Mouse (Mus musculus) kidney, adult 2 months (tissue): Measurements from ENCODE around the gene Dntt. TPM values are rescaled to one million over a fixed set of nuclear protein-coding genes. Genes with fewer than 3 reads are reported as not detected.
A peak's percentile ranks its signal among the peaks of the same experiment; 100 is the strongest.

Source experiments
- DNase-seq: peaks from one replicate; pipeline ENCODE4 v3.0.0; 2021
- H3K27ac ChIP-seq: fragments of 200-500 bp; 2 replicates; pipeline ENCODE4 v1.5.1; 2012; ENCODE audit warnings: low read depth, low read length, control low read depth, inconsistent platforms; ENCODE audit not compliant: insufficient read depth
- H3K27me3 ChIP-seq: fragments of 200-500 bp; replicated peaks from 2 replicates; pipeline ENCODE4 v1.6.1; 2012; ENCODE audit warnings: mild to moderate bottlenecking, moderate library complexity, low read length, inconsistent platforms; ENCODE audit not compliant: control insufficient read depth, insufficient read depth
- H3K36me3 ChIP-seq: fragments of 200-500 bp; 2 replicates; pipeline ENCODE4 v1.6.1; 2012; ENCODE audit warnings: mild to moderate bottlenecking, moderate library complexity, low read length, inconsistent platforms; ENCODE audit not compliant: control insufficient read depth, insufficient read depth
- H3K4me1 ChIP-seq: fragments of 200-500 bp; 2 replicates; pipeline ENCODE4 v1.6.1; 2011; ENCODE audit warnings: low read length; ENCODE audit not compliant: control insufficient read depth, insufficient read depth
- H3K4me3 ChIP-seq: fragments of 200-500 bp; 2 replicates; pipeline ENCODE4 v1.5.1; 2011; ENCODE audit warnings: mild to moderate bottlenecking, low read depth, low read length, control low read depth; ENCODE audit not compliant: insufficient read depth
- CTCF ChIP-seq: fragments of 200-500 bp; conservative IDR thresholded peaks from 2 replicates; pipeline ENCODE4 v1.5.1; 2011; ENCODE audit warnings: low read depth, mild to moderate bottlenecking, control low read depth, low read length, moderate library complexity, mixed read lengths; ENCODE audit not compliant: insufficient read depth, insufficient read length
- POLR2A ChIP-seq: fragments of 200-500 bp; IDR thresholded peaks from one replicate; pipeline ENCODE4 v1.6.1; 2011; ENCODE audit warnings: low read depth, low read length, control low read depth
- WGBS: fragments of 180-500 bp; shearing (Covaris S2); methylation state at CpG from one replicate; pipeline ENCODE4 v1.1.7; 2018; 5-methylcytosine and 5-hydroxymethylcytosine counted together
- polyA plus RNA-seq: library from polyadenylated mRNA; depleted of rRNA; stranded (reverse); fragments of >200 nt; gene quantifications from 2 replicates; pipeline ENCODE4 v1.2.3, GENCODE M21; 2012

Gene Dntt
- polyA plus RNA-seq, 1 experiment, result 0.08 TPM

DNA sequence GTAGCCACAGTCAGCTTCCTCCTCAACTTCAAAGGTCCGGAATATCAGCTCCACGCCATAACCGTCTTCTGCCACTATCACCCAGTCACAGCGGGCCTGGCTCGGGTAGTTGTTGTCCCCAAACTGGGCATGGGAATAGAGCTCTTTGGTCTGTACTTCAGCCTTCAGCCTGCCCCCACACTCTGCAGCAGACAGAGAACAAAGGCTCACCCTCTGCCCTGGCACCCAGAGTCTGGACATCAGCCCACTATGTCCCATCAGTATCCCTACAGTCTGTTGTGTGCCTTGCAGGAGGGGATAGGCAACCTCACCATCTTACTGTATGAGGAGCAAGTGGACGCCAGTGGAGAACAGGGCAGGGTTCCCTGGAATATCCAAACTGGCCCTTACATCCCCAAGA, 57.2 kb downstream of the Dntt start:
- TF ChIP-seq CTCF, result no peak
- TF ChIP-seq POLR2A, result no peak

DNA sequence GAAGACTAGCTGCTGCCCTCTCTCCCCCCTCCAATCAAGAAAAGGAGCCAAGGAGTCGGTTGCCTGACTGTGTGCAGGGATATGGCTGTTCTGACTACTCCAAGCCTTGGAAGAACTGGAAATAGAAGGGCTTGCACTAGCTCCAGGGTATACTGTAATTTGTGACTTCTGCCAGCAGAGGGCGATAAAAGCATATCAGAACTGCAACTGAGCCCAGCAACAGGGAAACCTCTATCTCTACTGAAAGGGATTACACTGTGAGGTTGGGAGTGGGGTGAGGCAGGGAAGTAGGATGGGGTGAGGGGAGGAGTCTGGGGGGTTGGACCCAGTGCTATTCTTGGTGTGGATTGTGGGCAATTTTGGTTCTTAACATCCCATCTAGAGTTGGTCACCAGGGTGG, 57.6 kb downstream of the Dntt start:
- no peak overlapping the region for H3K4me3 ChIP-seq
- peak; percentile 72 for DNase-seq
- no peaks in the 10 kb centered on the region for H3K4me1 ChIP-seq
- H3K27ac ChIP-seq, result no peak overlapping the region
- H3K27me3 ChIP-seq, result no peaks in the 10 kb centered on the region
- no peaks in the 10 kb centered on the region for H3K36me3 ChIP-seq
- WGBS, result 3% methylated on average over 2 of the region's 2 CpGs
- TF ChIP-seq CTCF (peak; percentile 61), POLR2A (no peak)

More for the DNA sequence above, 57.2 kb downstream of the Dntt start:
- Histone ChIP-seq H3K4me1 (no peaks in the 10 kb centered on the region), H3K4me3 (no peak overlapping the region), H3K27ac (no peak overlapping the region), H3K36me3 (no peaks in the 10 kb centered on the region), H3K27me3 (no peaks in the 10 kb centered on the region)
- WGBS, result 92% methylated on average over 6 of the region's 6 CpGs
- no peak for DNase-seq

- H3K27ac ChIP-seq, result no peak overlapping the region
- no peaks in the 10 kb centered on the region for H3K4me1 ChIP-seq
- no peaks in the 10 kb centered on the region for H3K27me3 ChIP-seq
- no peaks in the 10 kb centered on the region for H3K36me3 ChIP-seq
- H3K4me3 ChIP-seq, result no peak overlapping the region
- no peak for TF ChIP-seq CTCF
- TF ChIP-seq POLR2A, result no peak
- no peak for DNase-seq
- WGBS, result 35% methylated on average over 4 of the region's 4 CpGs
These were observed 58.8 kb downstream of the Dntt start for GRCm38 (mm10) chr19:41087901-41088300.

GRCm38 (mm10) chr19:41088491-41088890, 59.4 kb downstream of the Dntt start:
- no peak for DNase-seq
- WGBS, result 38% methylated on average over 18 of the region's 18 CpGs
- Histone ChIP-seq H3K36me3 (no peaks in the 10 kb centered on the region), H3K4me3 (no peak overlapping the region), H3K27ac (no peak overlapping the region), H3K27me3 (no peaks in the 10 kb centered on the region), H3K4me1 (no peaks in the 10 kb centered on the region)
- TF ChIP-seq POLR2A, result no peak
- TF ChIP-seq CTCF, result no peak

- WGBS, result 8% methylated on average over 5 of the region's 5 CpGs
- peak; percentile 45 for DNase-seq
- TF ChIP-seq POLR2A (no peak), CTCF (peak; percentile 84)
- no peaks in the 10 kb centered on the region for H3K36me3 ChIP-seq
- H3K4me3 ChIP-seq, result no peak overlapping the region
- H3K4me1 ChIP-seq, result no peaks in the 10 kb centered on the region
- H3K27ac ChIP-seq, result no peak overlapping the region
- no peaks in the 10 kb centered on the region for H3K27me3 ChIP-seq
These were observed 60.8 kb downstream of the Dntt start for GRCm38 (mm10) chr19:41089833-41090232.

DNA sequence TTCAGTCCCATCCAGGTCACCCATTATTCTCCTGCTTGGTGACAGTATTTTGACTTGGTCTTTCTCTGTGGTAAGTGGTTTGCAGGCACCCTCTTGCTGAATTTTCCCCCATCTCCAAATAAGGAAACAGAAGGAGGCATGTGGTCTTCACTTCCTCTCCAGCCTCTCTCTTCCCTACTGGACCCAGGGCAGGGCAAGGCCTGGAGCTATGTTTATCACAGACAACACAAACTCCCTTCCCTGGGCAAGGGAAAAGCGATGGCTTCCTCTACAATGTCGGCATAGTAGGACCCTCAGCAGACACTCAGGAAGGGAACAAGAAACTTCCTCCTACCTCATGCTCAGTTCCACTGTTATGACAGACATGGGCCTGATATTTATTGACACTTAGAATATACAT, 62.8 kb downstream of the Dntt start:
- Histone ChIP-seq H3K27me3 (no peaks in the 10 kb centered on the region), H3K4me1 (no peaks in the 10 kb centered on the region), H3K27ac (no peak overlapping the region), H3K36me3 (no peaks in the 10 kb centered on the region), H3K4me3 (no peak overlapping the region)
- DNase-seq, result no peak
- no peak for TF ChIP-seq POLR2A
- TF ChIP-seq CTCF, result no peak
- WGBS, result 77% methylated on average over 2 of the region's 2 CpGs

- Histone ChIP-seq H3K4me3 (no peak overlapping the region), H3K27ac (no peak overlapping the region), H3K27me3 (no peaks in the 10 kb centered on the region), H3K36me3 (no peaks in the 10 kb centered on the region), H3K4me1 (no peaks in the 10 kb centered on the region)
- 72% methylated on average over 4 of the region's 4 CpGs for WGBS
- no peak for DNase-seq
- TF ChIP-seq POLR2A (no peak), CTCF (no peak)
These were observed 68.0 kb downstream of the Dntt start for GRCm38 (mm10) chr19:41097038-41097437.

DNA sequence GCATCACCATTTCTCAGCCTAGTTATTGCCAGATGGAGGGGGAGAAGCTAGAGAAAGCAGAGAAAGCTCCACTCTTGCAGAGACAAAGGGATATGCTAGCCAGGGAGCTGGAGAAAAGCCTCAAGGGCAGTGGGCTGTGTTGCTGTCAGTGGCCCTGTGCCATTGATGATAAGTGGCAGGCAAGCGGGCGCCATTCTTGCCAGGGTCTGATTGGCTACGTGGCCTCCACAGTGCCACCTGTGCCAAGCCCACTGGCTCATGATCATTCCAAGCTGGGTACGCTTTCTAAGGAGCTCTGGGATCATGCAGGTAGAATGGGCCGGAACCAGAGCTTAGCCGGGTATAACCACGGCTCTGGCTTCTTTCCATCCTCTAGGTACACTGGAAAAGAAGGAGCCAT, 71.8 kb downstream of the Dntt start:
- Histone ChIP-seq H3K4me1 (no peaks in the 10 kb centered on the region), H3K27me3 (no peaks in the 10 kb centered on the region), H3K36me3 (no peaks in the 10 kb centered on the region), H3K27ac (no peak overlapping the region), H3K4me3 (no peak overlapping the region)
- TF ChIP-seq CTCF, result no peak
- no peak for TF ChIP-seq POLR2A
- no peak for DNase-seq
- 93% methylated on average over 7 of the region's 7 CpGs for WGBS
